Comparison of ENCODE assay signal across 23 mouse cellular contexts in the genomic region with DNA sequence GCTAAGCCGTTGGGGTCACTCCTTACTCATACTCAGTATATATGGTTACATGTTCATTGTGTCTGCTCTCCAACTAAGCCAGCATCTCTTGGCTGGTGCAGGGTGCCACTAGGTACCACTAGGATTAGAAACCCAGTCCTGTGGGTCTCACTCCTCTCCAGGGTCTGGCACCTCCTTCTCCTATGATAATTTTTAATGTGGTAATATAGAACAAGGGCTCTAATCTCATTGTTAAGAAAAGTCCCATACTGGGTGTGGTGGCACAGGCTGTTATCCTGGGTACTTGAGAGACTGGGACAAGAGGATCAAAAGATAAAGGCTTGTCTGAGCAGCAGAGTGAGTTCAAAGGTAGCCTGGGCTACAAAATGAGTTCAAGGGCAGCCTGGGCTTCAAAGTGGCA.
"Had no signal": no experiment of that assay in that cellular context is flagged by ENCODE, and none has a peak within 500 bp of the region (broad histone marks: within the 10 kb centered on the region; RNA-seq: fewer than 3 reads in every experiment).

No protein-coding gene starts in this region.

- ATAC-seq: forebrain, postnatal 0 days; hindbrain, postnatal 0 days; intestine, embryonic 16.5 days had no signal

- DNase-seq: forebrain, postnatal 0 days; gastrocnemius, postnatal 14 days; gastrocnemius, postnatal 36 days; heart, adult 18-20 months; heart, postnatal 14 days; heart, postnatal 36 days; kidney, adult 11 months; kidney, adult 2 months; kidney, adult 9 months; kidney, postnatal 10 days; kidney, postnatal 25 days; layer of hippocampus, adult 9-11 months; layer of hippocampus, postnatal 36 days; left cerebral cortex, postnatal 4 days had no signal

- H3K4me2 ChIP-seq: heart, embryonic 13.5 days; heart, embryonic 15.5 days; hindbrain, embryonic 13.5 days; hindbrain, embryonic 15.5 days; limb, embryonic 13.5 days; limb, embryonic 15.5 days had no signal

- H3K27me3 ChIP-seq: heart, embryonic 13.5 days; heart, embryonic 15.5 days; hindbrain, embryonic 13.5 days; hindbrain, embryonic 15.5 days; limb, embryonic 13.5 days; limb, embryonic 15.5 days had no signal

- H3K36me3 ChIP-seq: heart, embryonic 10.5 days; heart, embryonic 13.5 days; heart, embryonic 15.5 days; hindbrain, embryonic 13.5 days; hindbrain, embryonic 15.5 days; limb, embryonic 13.5 days; limb, embryonic 15.5 days had no signal

- H3K9ac ChIP-seq: forebrain, postnatal 0 days; heart, embryonic 13.5 days; heart, embryonic 15.5 days; hindbrain, embryonic 13.5 days; hindbrain, embryonic 15.5 days; limb, embryonic 13.5 days; limb, embryonic 15.5 days had no signal

- H3K9me3 ChIP-seq: heart, embryonic 10.5 days; heart, embryonic 13.5 days; heart, embryonic 15.5 days; hindbrain, embryonic 13.5 days; hindbrain, embryonic 15.5 days; limb, embryonic 13.5 days; limb, embryonic 15.5 days had no signal

- H3K27ac ChIP-seq: hindbrain, embryonic 13.5 days; hindbrain, embryonic 15.5 days; hindbrain, postnatal 0 days; limb, embryonic 13.5 days; limb, embryonic 15.5 days had no signal

- H3K4me3 ChIP-seq: heart, embryonic 10.5 days; heart, embryonic 13.5 days; heart, embryonic 15.5 days; hindbrain, embryonic 13.5 days; hindbrain, embryonic 15.5 days; limb, embryonic 13.5 days; limb, embryonic 15.5 days had no signal

- H3K4me1 ChIP-seq: hindbrain, embryonic 15.5 days; limb, embryonic 13.5 days had no signal
